Mouse (Mus musculus): ENCODE measurements around the gene Gm42688. TPM values are rescaled to one million over a fixed set of nuclear protein-coding genes. Genes with fewer than 3 reads are reported as not detected.

The Gm42688 gene
- total and polyA plus RNA-seq, 3 experiments: 1.2 to 1.6 (median 1.3) TPM

DNA sequence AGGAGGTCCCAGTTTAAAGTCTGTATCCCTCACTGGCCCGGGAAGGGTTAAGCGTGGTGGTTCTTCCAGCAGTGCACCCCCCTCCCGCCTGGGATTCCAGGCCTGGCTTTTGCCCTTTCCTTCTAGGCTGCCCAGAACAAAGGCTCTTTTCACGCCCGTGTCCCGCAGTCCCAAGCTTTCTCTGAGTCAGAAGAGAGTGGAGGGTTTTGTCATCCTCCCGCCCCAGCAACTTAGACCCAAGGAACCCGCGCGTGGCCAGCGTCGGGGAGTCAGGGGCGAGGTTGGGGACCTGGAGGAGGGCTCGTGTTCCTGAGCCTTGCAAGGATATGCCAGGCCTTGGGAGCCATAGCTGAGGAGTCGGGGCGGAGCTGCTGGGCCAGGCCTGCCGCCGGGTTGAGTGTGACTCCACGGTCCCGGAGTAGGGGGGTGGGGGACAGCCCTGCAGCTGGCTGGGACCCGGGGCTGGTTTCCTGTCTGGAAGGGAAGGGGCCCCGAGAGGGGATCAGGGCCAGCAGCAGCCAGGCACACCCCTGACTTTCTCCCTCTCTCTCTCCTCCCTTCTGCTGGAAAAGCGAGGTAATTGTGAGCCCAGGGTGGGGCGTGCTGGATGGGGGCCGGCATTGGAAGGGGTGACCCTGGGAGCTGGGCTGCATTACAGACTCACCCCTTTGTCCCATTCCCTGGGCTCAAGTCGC, 35.6 kb downstream of the Gm42688 start:
- Histone ChIP-seq H3K9me3 (replicated peaks; ENCODE audit: low read length) (no peaks in the 10 kb centered on the region), H3K4me1 (ENCODE audit: control insufficient read depth in 1 of 2, insufficient read depth in 2 of 2) (peaks cover 7 to 31% of the 10 kb centered on the region in 2 experiments; a peak in 3 of 4 replicates), H3K36me3 (replicated peaks in 1 of 2; ENCODE audit: control insufficient read depth in 1 of 2, insufficient read depth in 1 of 2, low read length in 1 of 2) (no peaks in the 10 kb centered on the region), H3K4me3 (replicated peaks in 1 of 3; ENCODE audit: low read depth in 2 of 3, low read length in 2 of 3, poor library complexity in 1 of 3) (peak overlapping the region in 2 of 3 experiments; percentile 13 to 19), H3K9ac (ENCODE audit: insufficient read depth, low read depth) (no peak overlapping the region), H3K27me3 (replicated peaks) (peaks cover 2% of the 10 kb centered on the region), H3K27ac (ENCODE audit: insufficient read depth, low read depth) (no peak overlapping the region), H3K4me2 (ENCODE audit: insufficient read depth, low read depth, poor library complexity, severe bottlenecking) (no peak overlapping the region), H3K79me2 (replicated peaks; ENCODE audit: control insufficient read depth, extremely low read depth, insufficient read depth, poor library complexity, severe bottlenecking) (no peaks in the 10 kb centered on the region)
- dilution Hi-C loops (cut with MboI; ENCODE audit: extremely low pct_ligation_motif_present, extremely low pct_unique_long_range_greater_than_20kb, low sequenced_read_pairs) (no loop called here), in situ Hi-C loops (cut with MboI; ENCODE audit: low pct_ligation_motif_present, low pct_unique_long_range_greater_than_20kb, low sequenced_read_pairs) (no loop called here)
- DNase-seq (ENCODE audit: extremely low read depth): no peak
- TF ChIP-seq JUN (IDR thresholded peaks at IDR 0.05; ENCODE audit: insufficient read depth, low read depth, low read length) (no peak), USF1 (IDR thresholded peaks at IDR 0.05; ENCODE audit: low read depth, low read length) (no peak)

DNA sequence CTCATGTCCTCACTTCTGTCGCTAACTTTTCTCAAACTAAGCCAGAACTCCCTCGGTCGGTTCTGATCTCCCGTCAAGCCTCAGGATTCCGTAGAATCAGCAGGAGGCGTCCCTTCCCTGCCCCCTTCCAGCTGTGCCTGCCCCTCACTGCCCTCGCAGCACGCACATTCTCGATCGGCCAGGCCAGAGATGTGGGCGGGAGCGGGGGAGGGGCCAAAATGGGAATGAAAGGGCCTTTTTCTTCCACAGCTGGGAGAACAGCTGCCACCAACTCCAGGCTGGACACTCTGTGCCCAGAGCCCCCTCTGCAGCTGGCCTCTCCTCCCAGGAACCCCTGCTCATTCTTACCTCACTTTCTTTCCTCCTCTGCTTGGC, 36.1 kb downstream of the Gm42688 start:
- no peak for DNase-seq (ENCODE audit: extremely low read depth)
- dilution Hi-C loops (cut with MboI; ENCODE audit: extremely low pct_ligation_motif_present, extremely low pct_unique_long_range_greater_than_20kb, low sequenced_read_pairs) (no loop called here), in situ Hi-C loops (cut with MboI; ENCODE audit: low pct_ligation_motif_present, low pct_unique_long_range_greater_than_20kb, low sequenced_read_pairs) (no loop called here)
- Histone ChIP-seq H3K27me3 (replicated peaks) (peaks cover 2% of the 10 kb centered on the region), H3K79me2 (replicated peaks; ENCODE audit: control insufficient read depth, extremely low read depth, insufficient read depth, poor library complexity, severe bottlenecking) (no peaks in the 10 kb centered on the region), H3K27ac (ENCODE audit: insufficient read depth, low read depth) (no peak overlapping the region), H3K4me1 (ENCODE audit: control insufficient read depth in 1 of 2, insufficient read depth in 2 of 2) (peaks cover 9 to 31% of the 10 kb centered on the region in 2 experiments; a peak in 3 of 4 replicates), H3K36me3 (replicated peaks in 1 of 2; ENCODE audit: control insufficient read depth in 1 of 2, insufficient read depth in 1 of 2, low read length in 1 of 2) (no peaks in the 10 kb centered on the region), H3K9me3 (replicated peaks; ENCODE audit: low read length) (no peaks in the 10 kb centered on the region), H3K4me2 (ENCODE audit: insufficient read depth, low read depth, poor library complexity, severe bottlenecking) (no peak overlapping the region), H3K4me3 (replicated peaks in 1 of 3; ENCODE audit: low read depth in 2 of 3, low read length in 2 of 3, poor library complexity in 1 of 3) (peak overlapping the region in 2 of 3 experiments; percentile 19 to 28), H3K9ac (ENCODE audit: insufficient read depth, low read depth) (no peak overlapping the region)
- TF ChIP-seq MXI1 (IDR thresholded peaks at IDR 0.05; ENCODE audit: low read depth, low read length) (no peak), ZMIZ1 (IDR thresholded peaks at IDR 0.05; ENCODE audit: low read depth, low read length) (no peak), SMC3 (IDR thresholded peaks at IDR 0.05; ENCODE audit: low read depth, low read length) (no peak), USF1 (IDR thresholded peaks at IDR 0.05; ENCODE audit: low read depth, low read length) (no peak), ZKSCAN1 (IDR thresholded peaks at IDR 0.05; ENCODE audit: borderline replicate concordance, low read depth, low read length) (no peak), POLR2AphosphoS2 (IDR thresholded peaks at IDR 0.05; ENCODE audit: low read depth, low read length) (no peak), MAFK (IDR thresholded peaks at IDR 0.05; ENCODE audit: insufficient replicate concordance, low read length) (no peak), MYC (IDR thresholded peaks at IDR 0.05; ENCODE audit: low read depth, low read length) (no peak), CHD2 (IDR thresholded peaks at IDR 0.05; ENCODE audit: low read length) (no peak), RAD21 (IDR thresholded peaks at IDR 0.05; ENCODE audit: low read depth, low read length) (no peak), CHD1 (IDR thresholded peaks at IDR 0.05; ENCODE audit: low read depth, low read length) (no peak), GABPA (IDR thresholded peaks at IDR 0.05; ENCODE audit: insufficient replicate concordance, low read depth, low read length) (no peak), USF2 (conservative IDR thresholded peaks at IDR 0.05; ENCODE audit: low read depth, low read length) (no peak)
